Mouse (Mus musculus): ENCODE results near the gene Washc2. TPM values are rescaled to one million over a fixed set of nuclear protein-coding genes. Genes with fewer than 3 reads are reported as not detected.

Gene Washc2
- polyA plus RNA-seq, 1 experiment from 2014 or later: 72.8 TPM

- Histone ChIP-seq H3K4me2 (ENCODE audit: low read length) (no peak overlapping the region), H3K36me3 (ENCODE audit: control insufficient read depth, insufficient read depth, low read length) (0 out of 2 replicates have a peak, but pooled peaks cover 2% of the 10 kb centered on the region), H3K4me3 (ENCODE audit: low read depth, low read length) (no peak overlapping the region), H3K9me3 (replicated peaks; ENCODE audit: control insufficient read depth, low read length, poor library complexity, severe bottlenecking) (no peaks in the 10 kb centered on the region), H3K27ac (ENCODE audit: low read length) (no peak overlapping the region), H3K27me3 (ENCODE audit: control insufficient read depth, insufficient read depth, low read depth, low read length) (no peaks in the 10 kb centered on the region), H3K4me1 (ENCODE audit: control insufficient read depth, insufficient read depth, low read length) (no peaks in the 10 kb centered on the region), H3K9ac (ENCODE audit: low read depth, low read length) (no peak overlapping the region)
- WGBS: 85% methylated on average over 5 of the region's 5 CpGs
- no peak for ATAC-seq
Observed at GRCm38 (mm10) chr6:116286870-116287575, 79.2 kb downstream of the Washc2 start.

DNA sequence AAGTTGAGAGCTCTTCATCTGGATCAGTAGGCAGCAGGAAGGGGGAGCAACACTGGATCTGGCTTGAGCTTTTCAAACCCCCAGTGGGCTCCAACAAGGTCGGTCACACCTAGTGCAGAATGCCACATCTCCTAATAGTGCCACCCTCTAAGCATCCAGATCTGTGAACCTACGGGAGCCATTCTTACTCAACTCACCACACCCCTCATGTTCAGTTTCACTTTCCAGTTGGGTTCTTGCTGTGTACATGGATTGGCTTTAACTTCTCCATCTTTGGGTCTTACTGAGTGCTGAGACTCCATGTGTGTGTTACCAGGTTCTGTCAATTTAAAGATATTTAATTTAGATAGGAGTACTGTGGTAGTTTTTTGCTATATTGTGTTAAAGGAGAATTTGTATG lies 103.6 kb downstream of the Washc2 start:
- Histone ChIP-seq H3K4me1 (ENCODE audit: control insufficient read depth, insufficient read depth, low read length) (no peaks in the 10 kb centered on the region), H3K9ac (ENCODE audit: low read depth, low read length) (no peak overlapping the region), H3K27me3 (ENCODE audit: control insufficient read depth, insufficient read depth, low read depth, low read length) (no peaks in the 10 kb centered on the region), H3K4me3 (ENCODE audit: low read depth, low read length) (no peak overlapping the region), H3K9me3 (replicated peaks; ENCODE audit: control insufficient read depth, low read length, poor library complexity, severe bottlenecking) (no peaks in the 10 kb centered on the region), H3K27ac (ENCODE audit: low read length) (no peak overlapping the region), H3K36me3 (ENCODE audit: control insufficient read depth, insufficient read depth, low read length) (no peaks in the 10 kb centered on the region), H3K4me2 (ENCODE audit: low read length) (no peak overlapping the region)
- ATAC-seq: no peak
- WGBS: 95% methylated on average over 2 of the region's 2 CpGs

Other genes with a start within 250 kb of the Washc2 start
- 7.5 and 7.7 TPM in 2 replicates for gene Plxnd1, start 213.0 kb upstream of the Washc2 start, polyA plus RNA-seq (2015; fragmentation: Nextera tagmentation; extraction: Ambion mirVana)
- 27.1 and 30.8 TPM in 2 replicates for gene Tmcc1, start 14.6 kb upstream of the Washc2 start, polyA plus RNA-seq (2015; fragmentation: Nextera tagmentation; extraction: Ambion mirVana)
- 8.2 TPM in 2 replicates for gene Zfand4, start 56.2 kb downstream of the Washc2 start, polyA plus RNA-seq (2015; fragmentation: Nextera tagmentation; extraction: Ambion mirVana)
- gene March8, start 130.0 kb downstream of the Washc2 start, polyA plus RNA-seq (2015; fragmentation: Nextera tagmentation; extraction: Ambion mirVana): 66.9 and 67.8 TPM in 2 replicates